Mouse (Mus musculus) heart, postnatal 10 days (tissue): ENCODE measurements at regions not wholly inside any gene's neighbourhood (a gene's known extent, or its start where the extent isn't known, plus 50 kb on each side); places are given as distances from the start of the nearest gene placed in this dataset.

Experiments
- DNase-seq, 2 experiments: peaks; one replicate each; pipeline ENCODE4 v3.0.0; 2021
- intact Hi-C: fragments of 180-260 bp; cut with DNase I; formaldehyde crosslinking; loops from one replicate; pipeline ENCODE4 v1.15.1; 2025

DNA sequence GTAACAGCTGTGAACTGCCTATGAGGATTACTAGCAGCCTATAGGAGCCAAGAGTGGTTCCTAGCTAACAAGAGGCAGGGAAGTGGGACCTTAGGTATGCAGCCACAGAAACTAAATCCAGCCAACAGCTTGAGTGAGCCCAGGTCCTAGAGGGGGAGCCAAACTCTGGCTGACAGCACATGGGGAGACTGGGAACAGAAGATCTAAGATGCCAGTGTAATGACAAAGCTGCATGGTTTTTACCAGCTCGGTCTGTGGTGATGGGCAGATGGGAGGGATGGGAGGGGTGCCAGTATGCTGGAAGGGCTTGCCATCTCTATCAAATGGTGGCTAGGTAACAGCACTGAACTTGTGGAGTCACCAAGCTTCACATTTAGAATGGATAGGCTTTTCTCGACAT lies 60.6 kb upstream of the Magi1 start:
- intact Hi-C loops: no loop called here
- no peak for DNase-seq

DNA sequence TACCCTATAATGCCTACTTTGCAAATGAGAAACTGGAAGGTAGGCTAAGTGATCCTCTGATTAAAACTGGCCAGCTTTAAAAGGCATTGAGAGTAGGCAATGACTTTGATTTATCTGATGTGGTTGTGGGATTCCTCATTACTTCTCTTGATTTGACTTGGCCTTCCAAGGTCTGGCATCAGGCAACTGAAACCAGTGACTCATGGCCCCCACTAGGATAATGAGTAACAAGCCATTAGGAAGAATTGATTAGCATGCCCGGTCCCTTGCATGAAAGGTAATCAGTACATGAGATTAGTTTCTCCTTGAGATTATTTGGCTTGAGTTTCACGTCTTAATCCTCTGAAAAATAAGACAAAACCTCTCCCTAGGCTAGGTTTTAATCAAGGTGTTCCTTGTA lies 56.8 kb upstream of the Magi1 start:
- intact Hi-C loops: no loop called here
- DNase-seq: no peak

DNA sequence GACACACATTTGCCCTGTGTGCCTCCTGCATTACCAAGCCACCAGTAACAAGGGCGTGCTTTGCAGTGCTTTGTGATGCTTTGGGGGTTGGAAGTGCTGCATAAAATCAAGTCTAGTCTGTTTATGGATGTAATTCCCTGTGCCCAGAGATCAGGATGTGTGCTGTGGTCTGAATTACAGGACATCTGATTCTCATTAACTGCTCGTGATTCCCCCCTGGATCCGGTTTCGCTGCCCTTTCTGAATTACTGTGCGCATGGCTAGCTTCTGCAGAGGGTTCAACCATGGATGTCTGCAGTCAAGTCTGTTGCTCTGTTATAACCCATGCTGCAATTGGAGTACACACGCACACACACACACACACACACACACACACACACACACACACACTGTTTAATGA lies 52.5 kb upstream of the Magi1 start:
- intact Hi-C loops: no loop called here
- no peak for DNase-seq
